Mouse (Mus musculus) layer of hippocampus, adult 11-12 months (tissue): ENCODE results near the gene Myoc.

Source experiments
- DNase-seq: peaks from one replicate; pipeline ENCODE4 v3.0.0; 2022; ENCODE audit warnings: low spot score

The Myoc gene

DNA sequence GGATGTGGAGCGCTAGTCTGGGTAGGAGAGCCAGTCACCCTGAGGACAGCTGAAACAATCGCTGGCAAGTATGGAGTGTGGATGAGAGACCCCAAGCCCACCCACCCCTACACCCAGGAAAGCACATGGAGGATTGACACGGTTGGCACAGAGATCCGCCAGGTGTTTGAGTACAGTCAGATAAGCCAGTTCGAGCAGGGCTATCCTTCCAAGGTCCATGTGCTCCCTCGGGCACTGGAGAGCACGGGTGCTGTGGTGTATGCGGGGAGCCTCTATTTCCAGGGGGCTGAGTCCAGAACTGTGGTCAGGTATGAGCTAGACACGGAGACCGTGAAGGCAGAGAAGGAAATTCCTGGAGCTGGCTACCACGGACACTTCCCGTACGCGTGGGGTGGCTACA is 9.5 kb downstream of the Myoc start:
- no peak for DNase-seq

GRCm38 (mm10) chr1:162658119-162658518 is 19.2 kb downstream of the Myoc start, which contains the start of gene Myocos:
Myocos (minus strand) TSS chr1:162658219.
- DNase-seq = no peak

GRCm38 (mm10) chr1:162660276-162660860 is 21.4 kb downstream of the Myoc start:
- no peak for DNase-seq

- DNase-seq = peak; percentile 85
Observed at GRCm38 (mm10) chr1:162664826-162665475, 26.0 kb downstream of the Myoc start.

DNA sequence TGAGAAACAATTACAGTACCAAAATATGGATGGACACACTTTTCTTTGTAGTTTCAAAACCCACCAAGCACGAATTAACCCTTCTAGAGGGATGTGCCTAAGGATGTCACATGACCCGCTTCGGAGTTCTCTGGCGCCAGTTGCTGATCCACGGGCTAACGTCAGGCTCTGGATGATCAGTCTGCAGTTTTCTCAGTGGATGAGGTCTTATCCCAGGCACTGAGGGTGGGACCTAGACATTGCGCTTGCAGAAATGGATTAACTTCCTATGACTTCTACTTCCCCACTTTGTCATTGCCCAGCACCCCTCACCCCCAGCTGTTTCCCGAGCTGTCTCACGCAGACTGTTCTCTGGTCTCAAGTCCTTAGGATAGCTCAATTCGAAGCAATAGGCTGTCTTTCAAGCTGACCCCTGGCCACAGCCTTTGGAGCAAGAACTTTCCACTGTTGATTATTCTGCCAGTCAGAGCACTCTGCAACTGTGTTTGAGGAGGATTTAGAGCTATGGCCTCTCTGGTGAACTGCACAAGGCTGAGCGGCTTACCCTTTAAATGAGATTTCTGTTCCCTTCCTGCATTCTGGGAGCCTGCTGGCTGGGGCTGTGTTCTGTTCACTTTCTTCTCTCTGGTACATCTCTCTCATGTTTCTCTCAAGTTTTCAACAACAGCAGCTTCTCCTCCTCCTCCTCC is 26.7 kb downstream of the Myoc start:
- DNase-seq = no peak

DNA sequence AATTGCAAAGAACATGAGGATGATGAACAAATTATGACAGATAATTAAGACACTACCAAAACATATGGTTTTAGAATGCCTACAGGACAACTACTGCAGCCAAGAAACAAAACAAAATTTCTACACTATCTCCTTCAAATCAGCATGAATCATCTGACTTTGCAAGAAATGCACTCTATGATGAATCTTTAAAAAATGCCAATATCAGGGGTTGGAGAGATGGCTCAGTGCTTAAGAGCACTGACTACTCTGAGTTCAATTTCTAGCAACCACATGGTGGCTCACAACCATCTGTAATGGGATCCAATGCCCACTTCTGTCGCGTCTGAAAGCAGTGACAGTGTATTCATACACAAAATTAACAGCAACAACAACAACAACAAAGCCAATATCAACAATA is 54.8 kb downstream of the Myoc start:
- no peak for DNase-seq

GRCm38 (mm10) chr1:162697866-162698265 is 58.9 kb downstream of the Myoc start:
- no peak for DNase-seq
